Mouse (Mus musculus) liver, adult 2 months (tissue): ENCODE data around the gene Pde6d. TPM values are rescaled to one million over a fixed set of nuclear protein-coding genes. Genes with fewer than 3 reads are reported as not detected.

Experiments used
- DNase-seq: peaks from one replicate; pipeline ENCODE4 v3.0.0-alpha.2; 2011; ENCODE audit warnings: low read depth, low spot score; ENCODE audit errors: extremely low read depth
- H3K27ac ChIP-seq: fragments of 200-500 bp; replicated peaks from 2 replicates; pipeline ENCODE4 v1.5.1; 2012; ENCODE audit warnings: low read depth, mild to moderate bottlenecking, control low read depth, inconsistent platforms, low read length; ENCODE audit not compliant: insufficient read depth
- H3K27me3 ChIP-seq: fragments of 200-500 bp; 2 replicates; pipeline ENCODE4 v1.6.1; 2012; ENCODE audit warnings: mild to moderate bottlenecking, moderate library complexity, low read length, inconsistent platforms; ENCODE audit not compliant: control insufficient read depth, insufficient read depth
- H3K36me3 ChIP-seq: fragments of 200-500 bp; 2 replicates; pipeline ENCODE4 v1.6.1; 2012; ENCODE audit warnings: low read length, inconsistent platforms; ENCODE audit not compliant: control insufficient read depth, insufficient read depth
- H3K4me1 ChIP-seq: fragments of 200-500 bp; 2 replicates; pipeline ENCODE4 v1.6.1; 2011; ENCODE audit warnings: low read length; ENCODE audit not compliant: control insufficient read depth, insufficient read depth
- H3K4me3 ChIP-seq: fragments of 200-500 bp; 2 replicates; pipeline ENCODE4 v1.5.1; 2011; ENCODE audit warnings: low read depth, mild to moderate bottlenecking, control low read depth, low read length, moderate library complexity; ENCODE audit not compliant: insufficient read depth
- H3K79me2 ChIP-seq: fragments of 200-500 bp; 2 replicates; pipeline ENCODE4 v1.6.1; 2012; ENCODE audit warnings: inconsistent platforms, mild to moderate bottlenecking, low read length, moderate library complexity; ENCODE audit not compliant: control insufficient read depth, insufficient read depth
- H3K9ac ChIP-seq: fragments of 200-500 bp; 2 replicates; pipeline ENCODE4 v1.6.1; 2012; ENCODE audit warnings: low read depth, mild to moderate bottlenecking, control low read depth, inconsistent platforms, low read length
- CTCF ChIP-seq: fragments of 200-500 bp; IDR thresholded peaks from 2 replicates; pipeline ENCODE4 v1.5.1; 2011; ENCODE audit warnings: low read depth, low read length, control low read depth
- POLR2A ChIP-seq: fragments of 200-500 bp; IDR thresholded peaks from 2 replicates; pipeline ENCODE4 v1.6.1; 2011; ENCODE audit warnings: low read length, control low read depth; ENCODE audit not compliant: insufficient read depth; ENCODE audit errors: extremely low read depth
- WGBS: fragments of 180-500 bp; shearing (Covaris S2); methylation state at CpG from one replicate; pipeline ENCODE4 v1.1.7; 2018; 5-methylcytosine and 5-hydroxymethylcytosine counted together
- polyA plus RNA-seq: library from polyadenylated mRNA; depleted of rRNA; stranded (reverse); fragments of >200 nt; gene quantifications from 2 replicates; pipeline ENCODE4 v1.2.3, GENCODE M21; 2012
- total RNA-seq: library from RNA; depleted of rRNA; stranded (reverse); fragments of >200 nt; gene quantifications from 2 replicates; pipeline ENCODE4 v1.2.3, GENCODE M21; 2014

The Pde6d gene
- total and polyA plus RNA-seq, 2 experiments, result 4.7 to 5.3 TPM

DNA sequence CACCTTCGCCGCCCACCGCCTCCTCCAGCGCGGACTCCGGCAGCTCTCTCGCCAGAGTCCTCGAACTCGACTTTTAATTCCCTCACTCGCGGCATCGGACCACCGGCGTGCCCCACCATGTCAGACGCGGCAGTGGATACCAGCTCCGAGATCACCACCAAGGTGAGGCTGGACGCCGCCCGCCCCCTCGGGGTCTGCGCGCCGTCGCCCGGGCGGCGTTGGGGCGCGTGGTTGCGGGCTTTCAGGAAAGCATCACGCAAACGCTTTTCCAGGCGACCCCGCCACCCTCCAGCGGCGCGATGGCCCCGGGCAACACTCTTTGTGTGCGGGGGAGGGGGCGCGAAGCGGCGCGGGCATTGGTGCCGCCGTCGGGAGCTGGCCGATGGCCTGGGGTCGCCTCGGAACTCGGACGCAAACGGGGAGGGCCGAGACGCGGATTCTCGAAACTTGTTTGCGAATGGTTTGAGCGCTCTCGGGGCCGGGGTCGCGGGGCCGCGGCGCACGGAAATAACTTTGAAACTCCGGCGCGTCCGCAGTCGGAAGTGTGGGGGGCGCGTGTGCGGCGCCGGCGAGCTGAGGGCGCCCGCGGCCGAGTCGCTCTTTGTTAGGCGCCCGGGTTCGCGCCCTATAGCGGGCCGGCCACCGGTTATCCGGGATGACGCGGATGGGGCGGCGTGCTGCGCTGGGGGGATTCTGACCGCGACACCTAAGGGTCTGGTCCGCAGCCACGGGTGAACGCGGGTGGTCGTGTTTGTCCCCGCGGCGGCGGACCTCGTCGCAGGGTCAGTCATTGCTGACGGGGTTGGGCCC, 55.4 kb downstream of the Pde6d start:
- H3K27me3 ChIP-seq, result no peaks in the 10 kb centered on the region
- peaks cover 13% of the 10 kb centered on the region for H3K4me1 ChIP-seq
- peak overlapping the region; percentile 83 for H3K27ac ChIP-seq
- peaks cover 3% of the 10 kb centered on the region; the same call in 1 of the 2 replicates for H3K36me3 ChIP-seq
- peak overlapping the region; percentile 98 for H3K9ac ChIP-seq
- peaks cover 13% of the 10 kb centered on the region; the same call in 1 of the 2 replicates for H3K79me2 ChIP-seq
- TF ChIP-seq POLR2A (peak; percentile 10; the same call in 1 of the 2 replicates), CTCF (no peak)
- 1% methylated on average over 107 of the region's 111 CpGs for WGBS
- H3K4me3 ChIP-seq, result peak overlapping the region; percentile 88
- DNase-seq, result no peak

DNA sequence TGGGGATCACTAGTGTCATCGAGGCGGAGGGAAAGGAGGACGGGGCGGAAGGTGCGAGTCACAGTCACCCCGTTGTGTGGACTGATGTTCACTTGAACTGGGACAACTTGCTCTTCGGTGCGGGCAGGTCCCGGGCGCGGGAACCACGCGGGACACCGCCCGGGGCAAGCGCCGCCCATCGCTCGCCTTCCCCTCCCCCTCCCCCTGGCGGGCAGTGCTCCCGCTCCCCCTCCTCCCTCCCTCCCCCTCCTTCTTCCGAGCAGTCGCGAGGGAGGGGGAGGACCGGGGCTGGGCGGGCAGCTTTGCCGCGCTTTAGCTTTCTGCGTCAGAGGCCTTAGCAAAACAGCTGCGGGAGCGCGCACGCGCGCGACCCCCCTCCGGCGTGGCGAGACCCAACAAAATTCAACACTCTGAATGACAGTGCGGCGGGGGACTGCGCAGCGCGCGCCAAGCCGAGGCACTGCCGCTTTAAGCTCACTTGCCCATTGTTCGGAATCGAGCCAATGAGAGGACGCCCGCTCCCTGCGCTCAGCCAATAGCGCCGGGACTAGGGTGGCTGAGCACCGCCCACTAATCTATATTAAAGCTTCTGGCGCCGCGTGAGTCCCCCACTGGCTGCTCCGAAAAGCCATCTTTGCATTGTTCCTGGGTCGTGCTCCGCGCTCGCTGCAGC, 56.2 kb downstream of the Pde6d start, which contains the start of gene Ptma:
Ptma (plus strand) TSS at position 611 of the 673 bp plus-strand sequence.
- no peaks in the 10 kb centered on the region for H3K27me3 ChIP-seq
- H3K36me3 ChIP-seq, result peaks cover 3% of the 10 kb centered on the region; the same call in 1 of the 2 replicates
- H3K9ac ChIP-seq, result peak within 1 kb of the TSS; percentile 98
- peaks cover 13% of the 10 kb centered on the region; the same call in 1 of the 2 replicates for H3K79me2 ChIP-seq
- peak within 1 kb of the TSS; percentile 98 for H3K27ac ChIP-seq
- H3K4me1 ChIP-seq, result peaks cover 8% of the 10 kb centered on the region; the same call in 1 of the 2 replicates
- peak; percentile 90 for DNase-seq
- 1% methylated on average over 60 of the region's 63 CpGs for WGBS
- H3K4me3 ChIP-seq, result peak within 1 kb of the TSS; percentile 88
- TF ChIP-seq POLR2A (peak; percentile 95), CTCF (no peak)

DNA sequence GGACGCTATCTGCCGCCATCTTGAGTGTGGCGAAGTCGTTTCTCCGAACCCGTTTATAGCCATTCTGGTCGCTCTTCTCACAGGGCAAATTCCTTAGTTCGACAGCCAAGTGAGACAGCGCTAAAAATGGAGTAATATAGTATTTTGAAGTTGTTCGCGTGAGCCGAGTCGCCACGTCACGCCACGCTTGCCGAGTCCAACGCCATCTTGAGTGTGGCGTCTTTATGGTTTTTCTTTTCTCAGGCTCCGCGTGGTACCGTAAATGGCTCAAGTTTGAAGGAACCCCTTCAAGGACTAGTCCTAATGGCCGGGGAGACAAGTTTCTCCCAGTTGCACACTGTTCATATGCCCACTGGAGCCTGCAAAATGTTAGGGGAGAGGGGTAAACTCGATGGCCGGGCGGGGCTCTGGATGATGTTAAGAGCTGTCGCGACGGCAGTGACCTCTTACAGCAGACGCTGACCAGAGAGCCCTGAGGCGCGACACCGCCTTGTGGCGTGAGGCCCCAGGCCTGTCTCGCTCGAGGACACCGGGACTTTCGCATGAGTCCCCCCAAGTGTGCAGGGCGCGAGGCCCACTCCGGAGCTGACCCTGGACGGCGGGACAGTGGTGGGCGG, 56.8 kb downstream of the Pde6d start:
- H3K27me3 ChIP-seq, result no peaks in the 10 kb centered on the region
- H3K27ac ChIP-seq, result peak overlapping the region; percentile 98
- TF ChIP-seq POLR2A (no peak), CTCF (0 out of 2 replicates have a peak, but pooled peaks have one; percentile 8)
- peak overlapping the region; percentile 88 for H3K9ac ChIP-seq
- H3K79me2 ChIP-seq, result peaks cover 13% of the 10 kb centered on the region; the same call in 1 of the 2 replicates
- peaks cover 8% of the 10 kb centered on the region; the same call in 1 of the 2 replicates for H3K4me1 ChIP-seq
- WGBS, result under 1% methylated on average over 44 of the region's 44 CpGs
- H3K4me3 ChIP-seq, result peak overlapping the region; percentile 71
- peak; percentile 58 for DNase-seq
- peaks cover 1% of the 10 kb centered on the region; the same call in 1 of the 2 replicates for H3K36me3 ChIP-seq

DNA sequence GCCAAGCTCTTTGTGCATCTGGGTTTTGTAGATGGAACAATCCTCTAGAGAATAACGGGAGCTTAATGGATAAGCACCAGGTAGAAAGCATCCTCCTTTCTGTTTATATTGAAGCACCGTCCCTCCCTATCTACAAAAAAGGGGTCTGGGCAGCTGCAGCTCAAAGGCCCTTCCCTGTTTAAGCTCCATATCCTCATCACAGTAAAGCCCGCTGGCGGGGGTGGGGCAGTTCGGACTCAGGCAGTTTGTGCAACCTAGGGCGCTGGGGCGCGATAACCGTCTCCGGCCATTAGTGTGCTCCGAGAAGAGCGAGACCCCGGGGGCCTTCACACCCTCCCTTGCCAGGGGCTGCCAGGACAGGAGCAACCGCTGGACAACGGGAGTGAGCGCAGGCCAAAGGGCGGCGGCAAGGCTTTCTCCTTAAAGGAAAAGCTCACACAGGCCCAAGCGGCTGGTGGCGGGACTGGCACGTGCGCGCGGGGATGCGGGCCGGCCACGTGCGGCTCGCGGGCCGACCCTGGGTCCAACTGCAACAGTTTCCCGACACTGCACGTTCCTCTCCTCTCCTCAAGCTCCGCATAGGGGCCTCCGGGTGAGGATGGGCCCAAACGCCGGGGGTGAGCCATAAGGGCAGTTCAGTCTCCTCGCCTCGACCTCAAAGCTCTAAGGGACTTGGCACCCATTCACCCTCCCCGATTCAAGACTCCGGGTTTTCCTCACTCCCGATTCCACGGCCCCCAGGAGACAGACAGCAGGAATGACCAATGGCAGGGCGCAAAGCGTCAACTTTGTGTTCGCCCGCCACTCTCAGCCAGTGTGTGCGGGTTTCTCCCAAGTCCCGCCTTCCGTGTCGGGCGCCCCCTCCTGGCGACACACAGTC, 57.6 kb downstream of the Pde6d start:
- DNase-seq, result peak; percentile 92
- Histone ChIP-seq H3K9ac (peak overlapping the region; percentile 66), H3K4me1 (peaks cover 8% of the 10 kb centered on the region; the same call in 1 of the 2 replicates), H3K27ac (peak overlapping the region; percentile 98), H3K36me3 (no peaks in the 10 kb centered on the region), H3K4me3 (peak overlapping the region; percentile 71; the same call in 1 of the 2 replicates), H3K27me3 (no peaks in the 10 kb centered on the region), H3K79me2 (peaks cover 13% of the 10 kb centered on the region; the same call in 1 of the 2 replicates)
- peak; percentile 91 for TF ChIP-seq CTCF
- TF ChIP-seq POLR2A, result 0 out of 2 replicates have a peak, but pooled peaks have one; percentile 24
- WGBS, result 8% methylated on average over 53 of the region's 53 CpGs
